Mouse (Mus musculus): Measurements from ENCODE around the gene Kpna7. TPM values are rescaled to one million over a fixed set of nuclear protein-coding genes. Genes with fewer than 3 reads are reported as not detected.
"Not testable (repeated sequence)": the region's sequence is repeated elsewhere in the genome, so short reads cannot be mapped to it uniquely, and the experiment has no call there.

Gene Kpna7
- total RNA-seq, 2 experiments from 2014 or later: not detected

- not testable (repeated sequence) for DNase-seq (ENCODE audit: extremely low spot score in 1 of 2, low spot score in 1 of 2)
These were observed 51.4 kb downstream of the Kpna7 start, which contains the start of gene Gm4871 for GRCm38 (mm10) chr5:145032391-145032790. Gene Gm4871, minus strand, starts transcription at chr5:145032754.

GRCm38 (mm10) chr5:145030476-145030875, 53.4 kb downstream of the Kpna7 start:
- DNase-seq (ENCODE audit: extremely low spot score in 1 of 2, low spot score in 1 of 2): not testable (repeated sequence)

GRCm38 (mm10) chr5:145020712-145021111, 63.1 kb downstream of the Kpna7 start:
- DNase-seq (ENCODE audit: extremely low spot score in 1 of 2, low spot score in 1 of 2): not testable (repeated sequence)

GRCm38 (mm10) chr5:145020254-145020653, 63.6 kb downstream of the Kpna7 start:
- not testable (repeated sequence) for DNase-seq (ENCODE audit: extremely low spot score in 1 of 2, low spot score in 1 of 2)

GRCm38 (mm10) chr5:145016761-145017160, 67.1 kb downstream of the Kpna7 start:
- not testable (repeated sequence) for DNase-seq (ENCODE audit: extremely low spot score in 1 of 2, low spot score in 1 of 2)

GRCm38 (mm10) chr5:145014278-145014677, 69.6 kb downstream of the Kpna7 start:
- DNase-seq (ENCODE audit: extremely low spot score in 1 of 2, low spot score in 1 of 2): no peak

- no peak for DNase-seq (ENCODE audit: extremely low spot score in 1 of 2, low spot score in 1 of 2)
These were observed 74.8 kb downstream of the Kpna7 start for GRCm38 (mm10) chr5:145008878-145009659.

GRCm38 (mm10) chr5:145005596-145005995, 78.2 kb downstream of the Kpna7 start:
- no peak for DNase-seq (ENCODE audit: extremely low spot score in 1 of 2, low spot score in 1 of 2)

GRCm38 (mm10) chr5:145004495-145004894, 79.3 kb downstream of the Kpna7 start:
- DNase-seq (ENCODE audit: extremely low spot score in 1 of 2, low spot score in 1 of 2): no peak

- no peak for DNase-seq (ENCODE audit: extremely low spot score in 1 of 2, low spot score in 1 of 2)
These were observed 80.5 kb downstream of the Kpna7 start for GRCm38 (mm10) chr5:145003362-145003761.

GRCm38 (mm10) chr5:144998491-144998890, 85.3 kb downstream of the Kpna7 start:
- no peak for DNase-seq (ENCODE audit: extremely low spot score in 1 of 2, low spot score in 1 of 2)

- no peak for DNase-seq (ENCODE audit: extremely low spot score in 1 of 2, low spot score in 1 of 2)
These were observed 93.3 kb downstream of the Kpna7 start for GRCm38 (mm10) chr5:144990481-144990880.

GRCm38 (mm10) chr5:144990051-144990450, 93.8 kb downstream of the Kpna7 start:
- DNase-seq (ENCODE audit: extremely low spot score in 1 of 2, low spot score in 1 of 2): no peak

GRCm38 (mm10) chr5:144989061-144989405, 94.8 kb downstream of the Kpna7 start:
- no peak for DNase-seq (ENCODE audit: extremely low spot score in 1 of 2, low spot score in 1 of 2)

- DNase-seq (ENCODE audit: extremely low spot score in 1 of 2, low spot score in 1 of 2): peak; percentile 14 to 28
These were observed 95.3 kb downstream of the Kpna7 start for GRCm38 (mm10) chr5:144988340-144989060.

GRCm38 (mm10) chr5:144987561-144987960, 96.3 kb downstream of the Kpna7 start:
- DNase-seq (ENCODE audit: extremely low spot score in 1 of 2, low spot score in 1 of 2): no peak

GRCm38 (mm10) chr5:144984839-144985238, 99.0 kb downstream of the Kpna7 start:
- DNase-seq (ENCODE audit: extremely low spot score in 1 of 2, low spot score in 1 of 2): no peak

GRCm38 (mm10) chr5:144983227-144983626, 100.6 kb downstream of the Kpna7 start:
- DNase-seq (ENCODE audit: extremely low spot score in 1 of 2, low spot score in 1 of 2): no peak

- DNase-seq (ENCODE audit: extremely low spot score in 1 of 2, low spot score in 1 of 2): no peak
These were observed 104.7 kb downstream of the Kpna7 start for GRCm38 (mm10) chr5:144979110-144979509.

- DNase-seq (ENCODE audit: extremely low spot score in 1 of 2, low spot score in 1 of 2): no peak
These were observed 105.2 kb downstream of the Kpna7 start for GRCm38 (mm10) chr5:144978533-144979107.

GRCm38 (mm10) chr5:144971266-144971665, 112.6 kb downstream of the Kpna7 start:
- no peak for DNase-seq (ENCODE audit: extremely low spot score in 1 of 2, low spot score in 1 of 2)
